Mouse (Mus musculus) thymus, postnatal 0 days (tissue): Measurements from ENCODE around the gene Efcc1. TPM values are rescaled to one million over a fixed set of nuclear protein-coding genes. Genes with fewer than 3 reads are reported as not detected.
"Not testable (repeated sequence)": the region's sequence is repeated elsewhere in the genome, so short reads cannot be mapped to it uniquely, and the experiment has no call there.

Experiments used
- DNase-seq: peaks from one replicate; pipeline ENCODE4 v3.0.0-alpha.2; 2015; ENCODE audit warnings: low spot score
- polyA plus RNA-seq: library from polyadenylated mRNA; unstranded; fragments of >200 nt; fragmentation: Nextera tagmentation; extraction: Ambion mirVana; gene quantifications from 2 replicates; pipeline ENCODE4 v1.2.1, GENCODE M21; 2015

The Efcc1 gene
- polyA plus RNA-seq, 1 experiment from 2014 or later: 0.26 TPM

- no peak for DNase-seq
Measured at GRCm38 (mm10) chr6:87743281-87743680, 12.6 kb downstream of the Efcc1 start.

- DNase-seq: no peak
Measured at GRCm38 (mm10) chr6:87744632-87745031, 14.0 kb downstream of the Efcc1 start.

GRCm38 (mm10) chr6:87745301-87745700 is 14.6 kb downstream of the Efcc1 start:
- DNase-seq: no peak

DNA sequence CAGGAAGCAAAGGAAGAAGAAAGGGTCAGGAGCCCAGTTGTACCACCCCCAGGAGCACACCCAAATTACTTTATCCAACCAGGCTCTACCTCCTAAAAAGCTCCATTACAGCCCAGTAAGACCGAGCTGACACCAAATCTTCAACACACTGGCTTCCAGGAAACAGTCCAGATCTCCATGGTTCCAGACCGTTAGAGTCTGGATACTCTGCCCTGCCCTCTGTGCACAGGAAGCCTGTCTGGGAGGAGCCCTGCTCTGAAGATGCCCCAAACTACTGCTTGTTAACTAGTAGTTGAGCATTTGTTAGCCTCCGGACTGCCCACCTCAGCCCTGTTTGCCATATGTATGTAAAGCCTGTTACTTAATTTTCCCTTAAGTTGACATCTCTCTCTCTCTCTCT is 15.4 kb downstream of the Efcc1 start:
- DNase-seq: no peak

- no peak for DNase-seq
Measured at GRCm38 (mm10) chr6:87746849-87747248, 16.2 kb downstream of the Efcc1 start.

DNA sequence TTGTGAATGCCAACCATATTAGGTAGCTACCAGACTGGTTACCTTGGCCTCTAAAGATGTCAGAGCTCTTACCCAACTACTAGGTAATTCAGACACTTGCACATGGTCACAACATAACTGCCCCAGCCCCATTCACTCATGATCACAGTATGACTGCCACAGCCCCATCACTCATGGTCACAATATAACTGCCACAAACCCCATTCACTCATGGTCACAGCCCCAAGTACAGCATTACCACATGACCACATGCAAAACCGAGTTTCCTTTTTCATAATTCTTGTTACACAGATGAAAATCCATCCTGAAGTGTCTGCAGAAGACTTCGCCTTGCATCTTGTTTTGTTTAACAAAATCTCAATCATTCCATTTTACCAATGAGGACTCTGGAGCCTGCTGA is 17.4 kb downstream of the Efcc1 start:
- no peak for DNase-seq

DNA sequence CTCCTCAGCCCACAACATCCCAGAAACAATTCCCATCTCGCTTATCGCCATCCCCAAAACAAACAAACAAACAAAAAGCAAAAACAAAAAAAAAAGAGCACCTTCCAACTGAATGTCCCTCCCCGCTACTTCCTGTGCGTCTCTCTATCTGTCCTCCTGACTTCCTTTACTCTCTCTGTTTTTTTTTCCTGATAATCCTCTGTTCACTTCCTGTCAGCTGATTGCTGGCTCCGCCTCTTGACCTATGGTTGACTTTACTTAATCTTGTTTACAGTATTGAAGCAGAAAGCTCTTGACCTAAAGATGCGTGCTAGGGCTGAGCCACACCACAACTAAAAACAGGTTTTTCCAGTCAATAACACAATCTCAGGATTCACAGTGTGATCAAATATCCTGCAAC is 17.9 kb downstream of the Efcc1 start:
- no peak for DNase-seq

DNA sequence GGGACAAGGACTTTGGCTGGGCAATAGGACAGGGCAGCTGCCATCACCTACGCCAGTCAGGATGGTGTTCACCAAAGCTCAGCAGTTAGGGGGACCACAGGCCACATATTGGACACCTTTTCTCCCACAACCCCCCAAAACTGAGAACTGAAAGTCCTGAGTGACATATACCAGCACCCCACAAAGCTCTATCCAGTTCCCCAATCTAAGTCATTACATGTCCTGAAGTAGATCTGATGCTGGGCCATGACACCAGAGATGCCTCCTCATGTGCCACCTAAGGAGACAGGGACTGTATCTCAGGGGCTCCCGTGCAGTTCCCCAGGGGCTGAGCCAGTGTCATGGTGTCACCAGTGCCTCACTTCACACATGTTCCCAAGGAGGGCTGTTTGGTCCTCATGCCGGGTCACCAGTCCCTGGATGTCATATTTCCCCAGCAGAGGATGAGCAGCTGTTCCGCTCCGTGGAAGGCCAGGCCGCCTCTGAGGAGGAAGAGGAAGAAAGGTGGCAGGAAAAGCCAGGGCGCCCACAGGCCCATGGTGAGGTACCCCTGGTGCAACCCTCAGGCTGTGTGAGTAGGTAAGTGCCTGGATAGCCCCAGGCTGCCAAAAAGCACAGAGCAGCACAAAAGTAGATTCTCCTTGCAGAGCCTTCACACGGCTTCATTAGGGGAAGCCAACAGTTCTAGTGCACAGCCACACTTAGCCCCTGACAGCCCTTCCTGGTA is 19.7 kb downstream of the Efcc1 start:
- no peak for DNase-seq

GRCm38 (mm10) chr6:87751574-87751973 is 20.9 kb downstream of the Efcc1 start:
- no peak for DNase-seq

DNA sequence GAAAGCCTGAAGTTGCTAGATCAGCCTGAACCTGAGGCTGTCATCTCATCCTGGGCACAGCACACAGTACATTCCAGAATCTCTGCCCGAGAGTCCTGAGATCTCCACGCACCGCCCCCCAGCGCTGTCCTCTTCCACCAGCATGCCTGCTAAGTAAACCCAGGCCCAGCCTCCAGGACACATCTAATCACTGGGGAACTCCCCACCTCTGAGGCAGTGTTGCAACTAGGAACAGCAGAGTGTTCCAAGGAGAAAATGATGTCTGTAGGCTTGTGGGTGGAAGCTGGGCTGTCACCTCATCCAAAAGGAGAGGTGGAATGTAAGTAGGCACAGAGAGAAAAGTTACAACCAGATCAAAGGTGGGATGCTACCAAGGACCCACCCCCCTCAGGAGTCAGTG is 24.5 kb downstream of the Efcc1 start:
- no peak for DNase-seq

GRCm38 (mm10) chr6:87756896-87757295 is 26.2 kb downstream of the Efcc1 start:
- DNase-seq: no peak

GRCm38 (mm10) chr6:87759404-87759803 is 28.7 kb downstream of the Efcc1 start:
- DNase-seq: no peak

DNA sequence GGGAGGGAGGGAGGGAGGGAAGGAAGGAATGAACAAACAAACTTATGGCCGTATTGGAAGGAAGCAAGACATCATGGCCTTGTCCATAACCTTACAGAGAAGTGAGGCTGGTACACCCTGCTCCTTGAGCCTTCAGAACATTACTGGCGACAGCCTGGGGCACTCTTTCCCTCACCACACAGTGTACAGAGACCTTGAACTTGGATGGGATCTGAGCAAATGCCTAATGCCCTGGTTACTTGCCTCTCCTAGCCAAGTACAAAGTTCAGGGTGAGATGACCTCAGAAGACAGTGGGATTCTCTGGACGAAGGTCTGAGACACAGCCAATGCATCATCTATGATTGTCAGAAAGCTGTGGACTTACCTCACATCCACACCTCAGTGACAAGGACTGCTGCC is 29.2 kb downstream of the Efcc1 start:
- no peak for DNase-seq

- no peak for DNase-seq
Measured at GRCm38 (mm10) chr6:87762161-87762560, 31.5 kb downstream of the Efcc1 start.

DNA sequence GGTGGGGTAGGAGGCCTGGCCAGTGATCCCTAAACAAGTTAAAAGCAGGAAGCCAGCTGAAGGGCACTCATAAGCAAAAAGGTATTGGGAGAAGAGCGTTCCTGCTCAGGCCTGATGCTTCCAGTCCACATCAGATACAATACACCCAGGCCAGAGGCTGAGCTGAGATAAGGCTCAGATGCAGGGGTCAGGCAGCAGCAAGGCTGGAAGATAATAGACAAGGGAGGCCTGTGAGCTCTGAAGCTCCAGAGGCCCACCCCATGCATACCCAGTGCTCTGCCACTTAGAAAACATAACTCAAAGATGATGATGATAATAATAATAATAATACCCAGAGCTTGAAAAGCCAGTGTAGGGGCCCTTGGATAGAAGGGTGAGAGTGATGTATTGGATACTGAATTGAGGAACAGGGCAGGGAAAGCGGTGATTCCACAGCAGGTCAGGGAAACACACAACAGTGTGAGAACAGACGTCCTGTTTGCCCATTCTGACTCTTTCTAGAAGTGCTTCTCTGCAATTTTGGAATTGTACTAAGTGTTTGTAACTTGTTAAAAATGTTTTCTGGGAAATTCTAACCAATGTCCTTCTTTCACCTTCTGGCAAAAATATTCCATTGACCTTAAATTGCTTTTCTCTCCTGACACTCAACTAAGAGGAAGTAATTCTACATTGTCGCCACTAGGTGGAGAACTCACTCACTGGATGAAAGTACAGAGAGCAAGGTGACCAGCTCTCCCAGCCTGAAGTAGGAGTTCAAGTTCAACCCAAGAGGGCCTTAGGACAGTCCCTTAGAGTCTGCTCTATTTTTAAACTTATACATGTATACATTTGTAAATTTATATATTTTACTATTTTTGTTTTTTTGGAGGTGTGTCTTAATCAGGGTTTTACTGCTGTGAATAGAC is 33.0 kb downstream of the Efcc1 start:
- peak; percentile 28 for DNase-seq

GRCm38 (mm10) chr6:87764296-87764695 is 33.6 kb downstream of the Efcc1 start:
- not testable (repeated sequence) for DNase-seq

GRCm38 (mm10) chr6:87770626-87771025 is 40.0 kb downstream of the Efcc1 start:
- DNase-seq: no peak

DNA sequence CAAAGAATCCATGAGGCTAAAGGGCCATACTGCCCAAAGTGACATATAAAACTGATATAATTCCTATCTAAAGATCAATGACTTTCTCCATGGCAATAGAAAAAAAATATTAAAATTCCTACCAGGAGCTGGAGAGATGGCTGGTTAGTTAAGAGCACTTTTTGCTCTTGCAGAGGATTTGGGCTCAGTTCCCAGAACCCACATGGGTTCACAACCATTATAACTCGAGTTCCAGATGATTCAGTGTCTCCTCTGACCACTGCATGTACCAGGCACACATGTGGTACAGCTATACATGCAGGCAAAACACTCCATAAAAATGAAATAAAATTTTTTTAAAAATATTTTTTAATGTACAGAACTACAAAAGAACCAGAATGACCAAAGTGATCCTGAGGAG is 43.8 kb downstream of the Efcc1 start:
- no peak for DNase-seq

DNA sequence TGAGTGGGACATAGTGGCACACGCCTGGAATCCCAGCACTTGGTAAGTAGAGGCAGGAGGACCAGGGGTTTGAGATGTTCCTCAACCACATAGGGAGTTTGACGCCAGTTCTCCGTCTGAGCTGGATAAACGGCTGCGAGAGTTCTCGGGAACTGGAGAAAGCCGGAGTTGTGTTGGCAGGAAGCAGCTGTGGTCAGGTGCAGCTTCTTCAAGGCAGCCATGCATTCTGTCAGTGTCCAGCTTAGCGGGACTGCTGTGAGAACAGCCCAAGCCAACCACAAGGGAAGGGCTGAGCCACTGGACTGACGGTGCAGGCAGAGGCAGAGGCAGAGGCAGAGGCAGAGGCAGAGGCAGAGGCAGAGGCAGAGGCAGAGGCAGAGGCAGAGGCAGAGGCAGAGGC is 44.2 kb downstream of the Efcc1 start:
- DNase-seq: no peak

DNA sequence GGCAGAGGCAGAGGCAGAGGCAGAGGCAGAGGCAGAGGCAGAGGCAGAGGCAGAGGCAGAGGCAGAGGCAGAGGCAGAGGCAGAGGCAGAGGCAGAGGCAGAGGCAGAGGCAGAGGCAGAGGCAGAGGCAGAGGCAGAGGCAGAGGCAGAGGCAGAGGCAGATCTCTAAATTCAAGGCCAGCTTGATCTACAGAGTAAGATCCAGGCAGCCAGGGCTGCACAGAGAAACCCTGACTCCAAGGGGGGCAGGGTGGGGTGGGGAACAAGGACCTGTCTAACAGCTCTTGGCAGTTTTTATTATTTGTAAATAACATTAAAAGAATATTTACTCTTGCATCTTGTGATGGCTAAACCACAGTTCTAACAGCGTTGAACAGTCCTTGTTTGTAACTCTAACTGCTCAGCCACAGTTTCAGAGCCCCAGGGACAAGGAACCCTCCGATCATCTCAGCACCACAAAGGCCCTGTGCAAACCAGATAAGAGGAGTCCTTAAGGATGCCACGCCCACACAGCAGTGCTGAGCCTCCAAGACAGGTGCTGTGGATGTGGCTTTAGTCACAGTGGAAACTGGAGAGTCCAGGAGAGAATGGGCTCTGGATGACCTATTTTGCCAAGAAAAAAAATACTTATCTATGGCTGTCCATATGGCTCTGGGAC is 45.0 kb downstream of the Efcc1 start:
- no peak for DNase-seq

DNA sequence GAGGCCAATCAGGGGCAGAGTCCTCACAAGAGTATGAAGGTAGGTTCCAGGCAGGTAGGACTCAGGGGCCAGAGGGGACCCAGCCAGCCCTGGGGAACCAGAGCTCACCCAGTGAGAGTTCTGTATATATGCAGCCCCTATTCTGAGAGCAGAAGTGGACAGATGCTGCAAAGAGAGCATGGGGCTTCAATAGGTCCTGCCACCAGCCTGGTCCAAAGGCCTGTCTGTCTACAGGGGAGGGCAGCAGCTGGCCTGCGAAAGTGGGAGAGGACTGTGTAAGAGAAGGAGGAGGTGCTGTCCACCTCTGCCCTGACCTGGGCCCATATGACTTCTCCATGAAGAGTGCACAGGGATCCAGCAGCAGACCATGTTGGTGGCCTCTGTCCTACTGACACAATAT is 46.0 kb downstream of the Efcc1 start:
- DNase-seq: no peak

- no peak for DNase-seq
Measured at GRCm38 (mm10) chr6:87777842-87778241, 47.2 kb downstream of the Efcc1 start, which contains the start of gene Gp9. Gene Gp9 (plus strand): TSS chr6:87778072.
